Mouse (Mus musculus): ENCODE results near the gene Fam168a.

GRCm38 (mm10) chr7:100734201-100734600 is 27.8 kb downstream of the Fam168a start:
- TF ChIP-seq POLR2A (IDR thresholded peaks at IDR 0.05; ENCODE audit: control insufficient read depth in 1 of 2, insufficient read depth in 1 of 2, low read depth in 1 of 2, low read length in 2 of 2, poor library complexity in 1 of 2), result no peak
- TF ChIP-seq CTCF (IDR thresholded peaks at IDR 0.05 in 2 of 3, conservative IDR thresholded peaks at IDR 0.05 in 1 of 3; ENCODE audit: control insufficient read depth in 1 of 3, insufficient read depth in 1 of 3, low read depth in 2 of 3, low read length in 3 of 3, poor library complexity in 1 of 3, severe bottlenecking in 1 of 3), result no peak
- no peak for TF ChIP-seq RAD21 (IDR thresholded peaks at IDR 0.05; ENCODE audit: low read depth, low read length)
